Mouse (Mus musculus) ES-Bruce4 (cell line): ENCODE data around the gene Rin1. TPM values are rescaled to one million over a fixed set of nuclear protein-coding genes. Genes with fewer than 3 reads are reported as not detected.

Experiments
- H3K27ac ChIP-seq: 2 replicates; pipeline ENCODE4 v1.5.1; 2012; ENCODE audit warnings: low read length, inconsistent platforms; ENCODE audit not compliant: insufficient read depth
- H3K27me3 ChIP-seq: 2 replicates; pipeline ENCODE4 v1.6.1; 2012; ENCODE audit warnings: mild to moderate bottlenecking, low read length, inconsistent platforms; ENCODE audit not compliant: control insufficient read depth, poor library complexity, insufficient read depth, severe bottlenecking
- H3K36me3 ChIP-seq: 2 replicates; pipeline ENCODE4 v1.6.1; 2012; ENCODE audit warnings: inconsistent platforms, mild to moderate bottlenecking, low read length, moderate library complexity; ENCODE audit not compliant: control insufficient read depth, poor library complexity, insufficient read depth, severe bottlenecking
- H3K4me1 ChIP-seq: one replicate; pipeline ENCODE4 v1.8.1; 2011; ENCODE audit warnings: low read length; ENCODE audit not compliant: control insufficient read depth, insufficient read depth
- H3K4me3 ChIP-seq: 2 replicates; pipeline ENCODE4 v1.5.1; 2011; ENCODE audit warnings: low read depth, mild to moderate bottlenecking, low read length
- H3K9ac ChIP-seq: 2 replicates; pipeline ENCODE4 v1.6.1; 2012; ENCODE audit warnings: low read depth, mild to moderate bottlenecking, inconsistent platforms; ENCODE audit not compliant: poor library complexity, severe bottlenecking
- H3K9me3 ChIP-seq: replicated peaks from 2 replicates; pipeline ENCODE4 v1.6.1; 2012; ENCODE audit warnings: mild to moderate bottlenecking, low read length, inconsistent platforms; ENCODE audit not compliant: control insufficient read depth, poor library complexity, insufficient read depth, severe bottlenecking
- CTCF ChIP-seq: IDR thresholded peaks from one replicate; pipeline ENCODE4 v1.8.1; 2011; ENCODE audit warnings: low read depth, low read length
- EP300 ChIP-seq: IDR thresholded peaks from 2 replicates; pipeline ENCODE4 v1.6.1; 2011; ENCODE audit warnings: low read depth, low read length; ENCODE audit not compliant: insufficient read depth
- POLR2A ChIP-seq: IDR thresholded peaks from one replicate; pipeline ENCODE4 v1.8.1; 2011; ENCODE audit warnings: low read length; ENCODE audit not compliant: insufficient read depth
- polyA plus RNA-seq: library from polyadenylated mRNA; stranded (reverse); fragments of >200 nt; gene quantifications from 2 replicates; pipeline ENCODE4 v1.2.4, GENCODE M21; 2011; ENCODE audit warnings: low read depth; ENCODE audit not compliant: missing spikeins, insufficient read depth, insufficient read length

The Rin1 gene
- polyA plus RNA-seq, 1 experiment, result 19.2 TPM

DNA sequence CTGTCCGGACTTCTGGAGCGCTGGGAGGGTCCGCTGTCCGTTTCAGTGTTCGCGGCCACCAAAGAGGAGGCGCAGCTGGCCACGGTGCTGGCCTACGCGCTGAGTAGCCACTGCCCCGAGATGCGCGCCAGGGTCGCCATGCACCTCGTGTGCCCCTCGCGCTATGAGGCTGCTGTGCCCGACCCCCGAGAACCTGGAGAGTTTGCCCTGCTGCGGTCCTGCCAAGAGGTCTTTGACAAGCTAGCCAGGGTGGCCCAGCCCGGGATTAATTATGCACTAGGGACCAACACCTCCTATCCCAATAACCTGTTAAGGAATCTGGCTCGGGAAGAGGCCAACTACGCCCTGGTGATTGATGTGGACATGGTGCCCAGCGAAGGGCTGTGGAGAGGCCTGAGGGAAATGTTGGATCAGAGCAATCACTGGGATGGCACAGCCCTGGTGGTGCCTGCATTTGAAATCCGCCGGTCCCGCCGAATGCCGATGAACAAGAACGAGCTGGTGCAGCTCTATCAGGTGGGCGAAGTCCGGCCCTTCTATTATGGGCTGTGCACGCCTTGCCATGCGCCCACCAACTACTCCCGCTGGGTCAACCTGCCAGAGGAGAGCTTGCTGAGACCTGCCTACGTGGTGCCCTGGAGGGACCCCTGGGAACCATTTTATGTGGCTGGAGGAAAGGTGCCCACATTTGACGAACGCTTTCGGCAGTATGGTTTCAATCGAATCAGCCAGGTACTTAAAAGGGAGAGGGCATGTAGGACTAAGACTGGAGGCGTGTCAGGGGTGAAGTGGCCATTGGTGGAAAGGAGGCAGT lies 10.8 kb upstream of the Rin1 start:
- Histone ChIP-seq H3K4me3 (peak overlapping the region; percentile 67), H3K4me1 (peaks cover 2% of the 10 kb centered on the region), H3K9me3 (no peaks in the 10 kb centered on the region), H3K9ac (peak overlapping the region; percentile 38), H3K27me3 (no peaks in the 10 kb centered on the region), H3K27ac (no peak overlapping the region), H3K36me3 (no peaks in the 10 kb centered on the region)
- TF ChIP-seq POLR2A (no peak), CTCF (no peak), EP300 (no peak)

DNA sequence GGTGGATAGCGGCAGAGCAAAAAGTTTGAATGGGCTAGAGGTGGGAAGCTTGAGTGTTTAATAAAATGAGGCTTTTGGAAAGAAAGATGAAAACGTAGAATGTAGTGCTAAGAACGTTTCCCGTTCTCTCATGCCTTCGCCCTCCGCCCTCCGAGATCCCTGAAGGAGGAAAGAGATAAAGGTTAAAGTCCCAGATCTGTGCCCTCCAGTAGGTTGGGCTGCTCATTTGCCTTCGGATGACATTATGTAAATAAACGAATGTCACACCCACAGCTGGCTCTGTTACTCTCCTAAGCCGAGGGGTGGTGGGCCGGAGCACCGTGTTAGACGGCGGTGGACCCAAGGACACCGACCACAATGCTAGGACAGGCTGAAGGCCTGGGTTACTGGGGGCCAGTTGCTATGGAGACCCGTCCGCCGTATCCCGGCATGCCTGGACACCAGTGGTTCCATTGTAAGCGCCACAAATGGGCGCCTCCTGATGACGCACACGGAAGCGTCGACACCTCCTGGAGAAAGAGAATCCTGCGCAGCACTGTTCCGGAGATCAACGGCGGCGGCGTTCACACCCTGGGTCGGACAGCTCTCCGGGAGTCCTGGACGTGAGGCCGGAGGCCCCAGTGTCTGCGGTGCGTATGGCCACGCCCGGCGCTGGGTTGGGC lies 9.3 kb upstream of the Rin1 start, which contains the start of gene Brms1:
Gene Brms1 (plus strand): TSS at position 493 of the 662 bp plus-strand sequence.
- H3K4me1 ChIP-seq, result peaks cover 2% of the 10 kb centered on the region
- H3K27ac ChIP-seq, result no peak within 1 kb of the TSS
- TF ChIP-seq CTCF (no peak), POLR2A (no peak), EP300 (peak; percentile 61; the same call in 1 of the 2 replicates)
- no peaks in the 10 kb centered on the region for H3K27me3 ChIP-seq
- peak within 1 kb of the TSS; percentile 58 for H3K9ac ChIP-seq
- H3K4me3 ChIP-seq, result peak within 1 kb of the TSS; percentile 71
- H3K36me3 ChIP-seq, result no peaks in the 10 kb centered on the region
- no peaks in the 10 kb centered on the region for H3K9me3 ChIP-seq

DNA sequence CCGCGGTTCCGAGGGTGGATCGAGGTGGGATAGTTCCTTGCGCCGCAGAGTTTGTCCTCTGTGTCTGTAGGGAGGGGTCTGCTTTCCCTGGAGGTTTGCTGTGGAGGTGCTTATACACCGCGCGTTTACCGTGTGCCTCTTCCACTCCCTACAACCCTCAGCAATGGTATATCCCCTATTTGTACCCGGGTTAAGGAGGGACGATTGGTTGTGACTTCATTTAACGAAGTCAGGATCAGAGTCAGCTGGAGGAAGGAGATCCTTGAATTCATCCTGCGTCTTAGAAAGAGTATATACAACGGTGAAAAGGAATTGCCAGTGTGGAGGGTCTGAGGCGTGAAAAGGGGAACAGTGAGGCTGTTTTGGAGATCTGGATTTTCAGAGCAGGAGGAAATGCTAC lies 8.7 kb upstream of the Rin1 start:
- no peaks in the 10 kb centered on the region for H3K9me3 ChIP-seq
- peaks cover 2% of the 10 kb centered on the region for H3K4me1 ChIP-seq
- no peak overlapping the region for H3K27ac ChIP-seq

DNA sequence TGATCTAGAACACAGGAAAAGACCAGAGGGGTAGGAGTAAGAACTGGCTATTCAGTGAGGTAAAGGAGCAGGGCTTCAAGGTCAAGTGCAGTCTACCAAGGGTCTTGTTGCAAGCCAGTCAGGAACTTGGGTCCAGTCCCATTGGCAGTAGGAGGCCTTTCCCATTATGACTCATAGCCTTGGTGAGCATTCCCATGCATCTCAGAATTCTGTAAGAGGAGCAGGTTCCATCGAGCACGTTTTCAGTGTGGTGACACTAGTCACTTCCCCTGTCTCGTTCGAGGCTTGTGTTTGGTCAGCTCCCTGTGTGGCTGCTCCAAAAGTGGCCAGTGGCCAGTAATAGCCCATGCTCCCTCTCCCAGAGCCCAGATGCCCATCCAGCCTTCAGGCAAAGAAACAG lies 4.8 kb upstream of the Rin1 start:
- no peaks in the 10 kb centered on the region for H3K36me3 ChIP-seq
- peaks cover 5% of the 10 kb centered on the region for H3K4me1 ChIP-seq
- H3K4me3 ChIP-seq, result no peak overlapping the region

More for the DNA sequence above, 8.7 kb upstream of the Rin1 start:
- H3K36me3 ChIP-seq, result no peaks in the 10 kb centered on the region
- no peaks in the 10 kb centered on the region for H3K27me3 ChIP-seq
- peak overlapping the region; percentile 71 for H3K4me3 ChIP-seq
- H3K9ac ChIP-seq, result peak overlapping the region; percentile 58
- no peak for TF ChIP-seq EP300
- no peak for TF ChIP-seq POLR2A
- no peak for TF ChIP-seq CTCF

DNA sequence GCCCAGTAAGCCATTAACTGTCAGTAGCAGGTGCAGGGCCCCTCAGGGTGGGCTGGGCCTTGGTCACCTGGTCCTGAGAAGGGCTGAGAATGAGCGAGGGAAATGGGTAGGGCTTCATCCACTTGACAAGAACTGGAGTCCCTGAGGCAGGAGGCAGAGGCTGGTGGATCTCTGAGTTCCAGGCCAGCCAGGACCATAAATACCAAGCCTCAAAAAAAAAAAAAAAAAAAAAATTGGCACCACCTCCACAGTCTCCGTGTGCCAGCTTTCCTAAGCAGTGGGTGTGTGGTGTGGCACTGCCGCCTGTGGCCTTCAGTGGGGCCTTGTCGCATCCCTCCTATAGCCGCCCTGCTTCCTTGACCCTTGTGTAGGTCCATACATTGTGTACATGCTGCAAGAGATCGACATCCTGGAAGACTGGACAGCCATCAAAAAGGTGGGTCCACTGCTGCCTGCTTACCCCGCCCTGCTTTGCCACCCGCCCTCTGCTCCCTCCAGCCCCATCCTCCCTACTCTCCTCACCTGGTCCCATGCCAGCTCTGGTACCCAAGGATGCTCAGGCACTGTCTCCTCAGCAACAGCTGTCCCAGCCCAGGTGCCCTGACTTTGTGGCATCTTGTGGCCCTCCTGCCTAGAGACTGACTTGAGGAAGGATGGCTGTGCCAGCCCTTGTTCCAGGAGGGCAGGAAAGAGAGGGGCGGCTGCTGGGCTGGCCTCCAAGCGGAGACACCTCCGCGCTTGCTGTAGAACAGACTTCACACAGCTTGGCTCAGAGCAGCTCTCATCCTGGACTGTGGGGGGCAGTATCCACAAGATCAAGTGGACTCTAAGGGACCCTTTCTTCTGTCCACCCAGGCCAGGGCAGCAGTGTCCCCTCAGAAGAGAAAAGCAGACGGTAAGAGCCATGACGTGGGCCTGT lies 1.9 kb upstream of the Rin1 start:
- H3K27ac ChIP-seq, result no peak overlapping the region
- no peaks in the 10 kb centered on the region for H3K36me3 ChIP-seq
- H3K9me3 ChIP-seq, result no peaks in the 10 kb centered on the region
- H3K9ac ChIP-seq, result no peak overlapping the region
- no peak overlapping the region for H3K4me3 ChIP-seq
- H3K4me1 ChIP-seq, result peaks cover 5% of the 10 kb centered on the region
- no peaks in the 10 kb centered on the region for H3K27me3 ChIP-seq
- TF ChIP-seq POLR2A, result no peak
- peak; percentile 46 for TF ChIP-seq CTCF
- no peak for TF ChIP-seq EP300

More for the DNA sequence above, 4.8 kb upstream of the Rin1 start:
- H3K9me3 ChIP-seq, result no peaks in the 10 kb centered on the region
- H3K9ac ChIP-seq, result no peak overlapping the region
- TF ChIP-seq POLR2A, result no peak
- TF ChIP-seq EP300, result no peak
- no peak for TF ChIP-seq CTCF
- H3K27me3 ChIP-seq, result no peaks in the 10 kb centered on the region
- no peak overlapping the region for H3K27ac ChIP-seq
